Mouse (Mus musculus) heart, embryonic 14.5 days (tissue): ENCODE measurements around the gene Abi1. TPM values are rescaled to one million over a fixed set of nuclear protein-coding genes. Genes with fewer than 3 reads are reported as not detected.
"Not testable (repeated sequence)": the region's sequence is repeated elsewhere in the genome, so short reads cannot be mapped to it uniquely, and the experiment has no call there.

Experiments used
- ATAC-seq: fragments of 200-750 bp; cut with Nextera tagmentation; 2 replicates; pipeline ENCODE4 v1.8.0; 2017; ENCODE audit warnings: low read depth, moderate TSS enrichment; ENCODE audit not compliant: insufficient number of reproducible peaks, insufficient read depth, low FRiP score
- H3K27ac ChIP-seq, 2 experiments: fragments of 200-500 bp in 1 of 2; fragments of 300-500 bp in 1 of 2; sonication (generic) in 1 of 2; replicated peaks in 1 of 2; 2 replicates each; pipeline ENCODE4 v1.5.1; 2012 to 2014; ENCODE audit warnings: low read depth in 2 of 2, low read length in 2 of 2, control low read depth in 1 of 2, mild to moderate bottlenecking in 1 of 2, mixed read lengths in 1 of 2; ENCODE audit not compliant: control insufficient read depth in 1 of 2, insufficient read depth in 1 of 2
- H3K27me3 ChIP-seq: fragments of 300-500 bp; sonication (generic); 2 replicates; pipeline ENCODE4 v1.6.1; 2014; ENCODE audit warnings: mild to moderate bottlenecking, low read length, control low read depth; ENCODE audit not compliant: control insufficient read depth, insufficient read depth
- H3K36me3 ChIP-seq: fragments of 300-500 bp; sonication (generic); 2 replicates; pipeline ENCODE4 v1.6.1; 2014; ENCODE audit warnings: mild to moderate bottlenecking, control low read depth, low read length, mixed read lengths; ENCODE audit not compliant: control insufficient read depth, insufficient read depth
- H3K4me1 ChIP-seq, 2 experiments: fragments of 200-500 bp in 1 of 2; fragments of 300-500 bp in 1 of 2; sonication (generic) in 1 of 2; 2 replicates each; pipeline ENCODE4 v1.6.1; 2012 to 2014; ENCODE audit warnings: low read length in 2 of 2, control low read depth in 1 of 2, mixed read lengths in 1 of 2; ENCODE audit not compliant: control insufficient read depth in 2 of 2, insufficient read depth in 2 of 2
- H3K4me2 ChIP-seq: fragments of 300-500 bp; sonication (generic); 2 replicates; pipeline ENCODE4 v1.6.1; 2014; ENCODE audit warnings: mild to moderate bottlenecking, low read length
- H3K4me3 ChIP-seq, 2 experiments: fragments of 200-500 bp in 1 of 2; fragments of 300-500 bp in 1 of 2; sonication (generic) in 1 of 2; 2 replicates each; pipeline ENCODE4 v1.5.1; 2012 to 2014; ENCODE audit warnings: low read length in 2 of 2, mild to moderate bottlenecking in 2 of 2, control low read depth in 1 of 2, low read depth in 1 of 2, moderate library complexity in 1 of 2; ENCODE audit not compliant: control insufficient read depth in 1 of 2, insufficient read depth in 1 of 2
- H3K9ac ChIP-seq: fragments of 300-500 bp; sonication (generic); 2 replicates; pipeline ENCODE4 v1.6.1; 2014; ENCODE audit warnings: mild to moderate bottlenecking, low read length
- H3K9me3 ChIP-seq: fragments of 300-500 bp; sonication (generic); 2 replicates; pipeline ENCODE4 v1.6.1; 2016; ENCODE audit warnings: low read length, control low read depth; ENCODE audit not compliant: control insufficient read depth
- WGBS: fragments of 180-500 bp; shearing (Covaris S2); extraction: QIAGEN DNeasy Blood & Tissue Kit; methylation state at CpG from one replicate; pipeline ENCODE4 v1.1.7; 2014; 5-methylcytosine and 5-hydroxymethylcytosine counted together
- polyA plus RNA-seq: library from polyadenylated mRNA; unstranded; fragments of >200 nt; fragmentation: Nextera tagmentation; extraction: Ambion mirVana; gene quantifications from 2 replicates; pipeline ENCODE4 v1.2.1, GENCODE M21; 2014

Gene Abi1
- polyA plus RNA-seq, 1 experiment from 2014 or later: 34.0 TPM

DNA sequence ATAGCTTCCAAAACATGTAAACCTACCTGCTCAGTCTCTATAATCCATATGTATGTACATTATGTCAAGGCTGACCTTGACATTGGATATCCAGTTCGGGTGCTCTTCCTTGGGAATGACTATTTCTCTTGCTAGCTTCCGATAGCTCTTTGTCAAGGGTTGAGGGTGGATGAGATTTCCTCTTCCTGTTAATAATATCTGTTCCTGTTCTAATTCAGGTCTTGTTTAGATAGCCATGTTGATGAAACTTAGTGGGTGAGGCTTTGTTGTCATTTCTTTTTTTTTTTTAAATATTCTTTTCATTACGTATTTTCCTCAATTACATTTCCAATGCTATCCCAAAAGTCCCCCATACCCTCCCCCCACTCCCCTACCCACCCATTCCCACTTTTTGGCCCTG lies 2.1 kb upstream of the Abi1 start:
- Histone ChIP-seq H3K4me2 (no peak overlapping the region), H3K4me3 (no peak overlapping the region), H3K27ac (no peak overlapping the region), H3K9ac (no peak overlapping the region), H3K36me3 (no peaks in the 10 kb centered on the region), H3K9me3 (no peaks in the 10 kb centered on the region), H3K27me3 (no peaks in the 10 kb centered on the region), H3K4me1 (peaks cover 0 to 9% of the 10 kb centered on the region in 2 experiments; a peak in 1 of 4 replicates)
- 76% methylated on average over 3 of the region's 3 CpGs for WGBS
- ATAC-seq: no peak

DNA sequence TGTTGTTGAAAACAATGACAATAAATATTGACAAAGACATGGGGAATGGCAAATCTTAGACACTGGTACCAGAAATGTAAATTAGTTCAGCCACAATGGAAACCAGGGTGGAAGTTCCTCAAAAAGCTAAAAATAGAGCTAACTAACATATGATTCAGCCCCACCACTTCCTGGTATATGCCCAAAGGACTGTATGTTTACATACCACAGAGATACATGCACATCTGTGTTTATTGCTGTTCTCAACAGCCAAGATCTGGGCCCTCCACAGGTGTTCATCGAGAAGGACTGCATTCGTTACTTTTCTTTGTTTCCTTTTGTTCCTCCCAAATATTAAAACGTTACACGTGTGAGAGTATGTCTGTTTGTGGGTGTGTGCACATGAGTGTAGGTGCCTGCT lies 1.4 kb upstream of the Abi1 start:
- Histone ChIP-seq H3K4me1 (peaks cover 0 to 13% of the 10 kb centered on the region in 2 experiments; a peak in 2 of 4 replicates), H3K36me3 (no peaks in the 10 kb centered on the region), H3K9me3 (no peaks in the 10 kb centered on the region), H3K27ac (no peak overlapping the region), H3K4me2 (no peak overlapping the region), H3K4me3 (no peak overlapping the region), H3K9ac (no peak overlapping the region), H3K27me3 (no peaks in the 10 kb centered on the region)
- no peak for ATAC-seq
- WGBS: 85% methylated on average over 4 of the region's 4 CpGs

DNA sequence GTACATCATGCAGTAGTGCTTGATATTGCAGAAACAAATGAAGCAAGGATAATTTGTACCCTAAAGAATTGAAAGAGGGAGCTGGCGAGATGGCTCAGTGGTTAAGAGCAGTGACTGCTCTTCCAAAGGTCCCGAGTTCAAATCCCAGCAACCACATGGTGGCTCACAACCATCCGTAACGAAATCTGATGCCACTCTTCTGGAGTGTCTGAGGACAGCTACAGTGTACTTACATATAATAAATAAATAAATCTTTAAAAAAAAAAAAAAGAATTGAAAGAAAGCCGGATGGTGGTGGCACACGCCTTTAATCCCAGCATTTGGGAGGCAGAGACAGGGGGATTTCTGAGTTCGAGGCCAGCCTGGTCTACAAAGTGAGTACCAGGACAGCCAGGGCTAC lies 649 bp upstream of the Abi1 start:
- H3K27me3 ChIP-seq, H3K9me3 ChIP-seq, H3K36me3 ChIP-seq, H3K9ac ChIP-seq, ATAC-seq: not testable (repeated sequence)
- peak overlapping the region in 1 of 2 experiments; percentile 33; a peak in 1 of 4 replicates for H3K27ac ChIP-seq
- H3K4me1 ChIP-seq: peaks cover 0 to 13% of the 10 kb centered on the region in 2 experiments; a peak in 2 of 4 replicates
- WGBS: 82% methylated on average over 7 of the region's 7 CpGs
- peak overlapping the region in 1 of 2 experiments; percentile 95; a peak in 2 of 4 replicates for H3K4me3 ChIP-seq
- peak overlapping the region; percentile 54 for H3K4me2 ChIP-seq

DNA sequence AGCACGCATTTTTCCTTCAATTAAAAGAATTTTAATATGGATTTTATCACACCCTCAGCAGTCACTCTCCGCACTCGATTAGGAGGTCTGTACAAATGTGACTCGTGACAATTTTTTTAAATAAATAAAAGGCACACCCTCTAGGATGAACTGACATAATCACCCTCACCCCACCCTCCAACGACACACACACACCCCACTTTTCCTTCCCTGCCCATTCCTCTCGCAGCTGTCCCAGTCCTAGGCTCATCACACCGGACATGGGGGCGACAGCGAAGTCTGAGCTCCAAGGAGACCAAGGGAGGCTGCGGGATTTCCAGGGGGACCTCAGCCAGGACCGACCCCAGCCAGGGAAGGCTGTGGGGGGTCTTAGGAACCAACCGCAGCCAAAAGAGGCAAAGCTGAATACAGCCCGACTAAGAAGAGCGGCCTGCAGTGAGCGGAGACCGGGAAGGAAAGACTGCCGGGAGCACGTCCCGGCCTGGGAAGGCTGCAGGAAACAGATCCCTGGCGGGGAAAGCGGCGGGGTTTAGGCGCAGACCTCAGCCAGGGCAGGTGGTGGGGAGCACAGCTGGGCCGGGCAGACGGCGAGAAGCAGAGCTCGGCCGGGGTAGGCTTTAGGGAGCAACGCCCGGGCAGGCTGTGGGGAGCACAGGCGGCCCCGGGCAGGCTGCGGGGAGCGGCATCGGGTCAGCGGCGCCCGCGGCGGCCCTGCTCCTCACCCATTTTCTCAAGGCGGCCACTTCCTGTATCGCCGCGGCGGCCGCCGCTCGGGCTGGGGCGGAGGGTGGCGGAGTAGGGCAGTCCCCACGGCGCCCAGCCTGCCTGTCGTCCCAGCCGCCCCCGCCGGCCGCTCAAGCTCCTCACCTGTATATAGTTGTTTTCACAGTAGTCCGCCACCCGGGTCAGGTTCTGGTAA lies 700 bp downstream of the Abi1 start:
- peak overlapping the region; percentile 98 for H3K27ac ChIP-seq
- peak overlapping the region; percentile 95 for H3K9ac ChIP-seq
- H3K4me1 ChIP-seq: peaks cover 0 to 13% of the 10 kb centered on the region in 2 experiments; a peak in 2 of 4 replicates
- WGBS: under 1% methylated on average over 52 of the region's 59 CpGs
- peak overlapping the region; percentile 95 for H3K4me3 ChIP-seq
- H3K27me3 ChIP-seq: no peaks in the 10 kb centered on the region
- ATAC-seq: peak; percentile 77
- peak overlapping the region; percentile 76 for H3K4me2 ChIP-seq
- no peaks in the 10 kb centered on the region for H3K9me3 ChIP-seq
- H3K36me3 ChIP-seq: no peaks in the 10 kb centered on the region

DNA sequence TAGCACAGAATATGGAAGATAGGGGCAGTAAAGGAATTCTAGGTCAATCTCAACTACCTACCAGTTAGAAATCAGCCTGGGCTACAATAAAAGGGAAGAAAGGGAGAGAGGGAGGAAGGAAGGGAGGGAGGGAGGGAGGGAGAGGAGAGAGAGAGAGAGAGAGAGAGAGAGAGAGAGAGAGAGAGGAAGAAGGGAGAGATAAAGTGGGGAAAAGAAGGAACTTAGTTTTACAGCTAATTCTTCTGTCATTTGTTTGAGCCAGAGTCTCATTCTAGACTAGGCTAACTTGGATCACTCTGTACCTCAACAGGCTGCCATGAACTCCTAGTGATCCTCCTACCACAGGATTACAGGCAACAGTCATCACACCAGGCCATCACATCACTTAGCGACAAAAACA lies 4.6 kb downstream of the Abi1 start:
- Histone ChIP-seq H3K9me3 (no peaks in the 10 kb centered on the region), H3K4me2 (no peak overlapping the region), H3K27me3 (no peaks in the 10 kb centered on the region), H3K4me1 (peaks cover 0 to 13% of the 10 kb centered on the region in 2 experiments; a peak in 2 of 4 replicates), H3K9ac (no peak overlapping the region), H3K27ac (no peak overlapping the region), H3K36me3 (peaks cover 2% of the 10 kb centered on the region; the same call in 1 of the 2 replicates), H3K4me3 (no peak overlapping the region)
- ATAC-seq: no peak
- WGBS: 100% methylated on average over 1 of the region's 1 CpGs

DNA sequence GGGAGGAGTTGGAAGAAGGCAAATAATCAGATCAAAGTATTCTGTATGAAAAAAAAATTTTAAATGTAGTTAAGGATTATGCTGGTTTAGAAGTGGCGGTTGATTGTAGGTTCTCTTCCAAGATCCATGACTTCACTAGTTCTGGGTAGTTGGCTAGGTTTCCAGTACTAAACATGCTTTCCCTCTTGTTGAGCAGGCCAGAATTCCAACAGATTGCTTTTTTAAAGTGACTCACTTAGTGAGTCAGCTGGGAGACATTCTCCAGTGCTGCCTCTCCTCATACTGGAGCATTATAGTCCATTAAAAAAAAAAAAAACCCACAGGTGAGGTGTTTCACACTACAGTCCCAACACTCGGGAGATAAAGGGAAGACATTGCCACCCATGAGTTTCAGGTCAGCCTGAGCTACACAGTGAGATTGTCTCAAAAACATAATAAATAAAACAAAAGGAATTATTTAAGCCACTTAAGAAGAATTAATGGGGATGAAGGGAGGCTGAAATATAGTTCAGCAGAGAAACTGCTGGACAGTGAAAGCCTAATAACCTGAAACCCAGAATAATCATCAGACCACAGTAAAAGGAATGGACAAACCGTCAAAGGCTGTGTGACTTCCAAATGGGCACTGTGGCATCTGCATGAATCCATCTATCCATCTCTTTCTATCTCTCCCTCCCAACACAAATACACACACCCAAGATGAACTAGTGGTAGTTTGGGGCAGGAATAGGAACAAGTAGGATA lies 5.2 kb downstream of the Abi1 start:
- H3K4me2 ChIP-seq: no peak overlapping the region
- no peak for ATAC-seq
- H3K9ac ChIP-seq: no peak overlapping the region
- H3K4me1 ChIP-seq: peaks cover 0 to 13% of the 10 kb centered on the region in 2 experiments; a peak in 2 of 4 replicates
- no peak overlapping the region for H3K27ac ChIP-seq
- no peak overlapping the region for H3K4me3 ChIP-seq
- peaks cover 4% of the 10 kb centered on the region; the same call in 1 of the 2 replicates for H3K36me3 ChIP-seq
- 70% methylated on average over 3 of the region's 3 CpGs for WGBS
- H3K9me3 ChIP-seq: no peaks in the 10 kb centered on the region; the same call in 1 of the 2 replicates
- H3K27me3 ChIP-seq: no peaks in the 10 kb centered on the region

DNA sequence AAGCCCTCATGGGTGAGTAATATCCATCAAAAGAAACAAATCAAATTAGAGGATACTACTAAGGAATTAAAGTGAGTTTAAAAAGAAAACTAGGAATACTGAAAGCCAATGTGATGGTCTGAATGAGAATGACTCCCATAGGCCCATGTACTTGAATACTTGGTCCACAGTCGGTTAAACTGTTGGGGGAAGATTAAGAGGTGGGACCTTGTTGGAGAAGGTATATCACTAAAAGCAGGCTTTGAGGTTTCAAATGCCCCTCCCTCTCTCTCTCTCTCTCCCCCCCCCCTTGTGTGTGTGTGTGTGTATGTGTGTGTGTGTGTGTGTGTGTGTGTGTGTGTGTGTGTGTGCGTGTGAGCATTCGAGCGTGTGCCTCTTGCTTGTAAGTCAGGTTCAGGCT lies 9.4 kb downstream of the Abi1 start:
- WGBS: 95% methylated on average over 4 of the region's 4 CpGs
- H3K9ac ChIP-seq: no peak overlapping the region

More for the DNA sequence above, 9.4 kb downstream of the Abi1 start:
- peaks cover 7% of the 10 kb centered on the region; the same call in 1 of the 2 replicates for H3K36me3 ChIP-seq
- no peaks in the 10 kb centered on the region; the same call in 1 of the 2 replicates for H3K9me3 ChIP-seq
- H3K27me3 ChIP-seq: no peaks in the 10 kb centered on the region
- no peak for ATAC-seq
- no peak overlapping the region for H3K4me2 ChIP-seq
- H3K4me1 ChIP-seq: peaks cover 2 to 9% of the 10 kb centered on the region in 2 experiments; a peak in 3 of 4 replicates
- no peak overlapping the region for H3K27ac ChIP-seq
- H3K4me3 ChIP-seq: no peak overlapping the region
